Mouse (Mus musculus) R1 (cell line): Measurements from ENCODE around the gene Pi16.

Source experiments
- DNase-seq: peaks from one replicate; pipeline ENCODE4 v3.0.0-alpha.2; 2018; ENCODE audit warnings: low read depth, low spot score

Pi16 gene

GRCm38 (mm10) chr17:29330221-29330620, 12.7 kb downstream of the Pi16 start:
- no peak for DNase-seq

DNA sequence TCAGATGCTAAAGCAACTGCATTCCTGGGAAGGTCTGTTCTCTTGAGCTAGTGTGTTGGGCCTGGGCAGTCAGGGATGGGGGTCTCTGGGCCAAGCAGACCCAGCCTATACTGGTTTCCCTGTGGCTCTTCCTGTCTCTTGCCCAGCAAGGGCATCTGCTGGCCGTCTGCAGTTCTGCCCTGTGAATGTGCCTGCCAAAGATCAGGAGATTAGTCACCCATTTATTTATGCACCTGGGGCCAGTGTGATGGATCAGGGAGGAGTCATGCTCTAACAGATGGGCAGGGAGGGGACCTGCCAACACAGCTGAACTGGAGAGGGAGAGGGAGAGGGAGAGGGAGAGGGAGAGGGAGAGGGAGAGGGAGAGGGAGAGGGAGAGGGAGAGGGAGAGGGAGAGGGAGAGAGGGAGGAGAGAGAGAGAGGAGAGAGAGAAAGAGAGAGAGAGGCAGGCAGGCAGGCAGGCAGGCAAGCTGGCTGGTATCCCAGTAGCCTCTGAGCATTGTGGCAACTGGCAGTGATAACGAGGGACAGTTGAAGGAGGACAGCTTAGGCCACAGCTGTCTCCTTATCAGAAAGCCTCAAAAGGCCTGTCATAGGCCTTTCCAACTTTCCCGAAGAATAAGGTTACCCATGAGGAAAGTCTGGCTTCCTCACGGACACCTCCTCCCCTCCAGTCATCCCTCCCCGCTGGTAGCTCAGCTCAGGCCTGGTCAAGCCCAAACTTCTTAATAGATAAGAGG, 13.4 kb downstream of the Pi16 start:
- no peak for DNase-seq

DNA sequence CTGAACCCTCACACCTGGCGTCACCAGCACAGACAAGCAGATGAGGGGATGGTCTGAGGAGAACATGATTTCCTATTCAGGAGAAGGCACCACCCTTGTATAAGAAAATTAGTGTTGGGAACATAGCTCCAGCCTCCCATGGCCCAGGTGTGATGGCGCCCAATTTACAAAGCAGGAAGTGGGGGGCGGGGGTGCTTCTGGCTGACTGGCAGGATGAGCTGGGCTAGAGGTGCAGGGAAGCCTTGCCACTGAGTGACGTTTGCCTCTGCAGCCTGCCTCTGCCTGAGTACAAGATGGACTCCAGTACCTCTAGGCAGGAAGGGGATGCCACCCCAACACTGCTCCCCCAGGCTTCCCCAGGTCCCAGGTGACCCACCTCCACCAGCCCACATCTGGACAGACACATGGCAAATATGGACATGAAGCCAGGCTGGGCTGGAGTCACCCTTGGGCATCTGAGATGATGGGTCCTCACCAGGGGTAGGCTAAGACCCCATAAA, 14.8 kb downstream of the Pi16 start:
- no peak for DNase-seq

DNA sequence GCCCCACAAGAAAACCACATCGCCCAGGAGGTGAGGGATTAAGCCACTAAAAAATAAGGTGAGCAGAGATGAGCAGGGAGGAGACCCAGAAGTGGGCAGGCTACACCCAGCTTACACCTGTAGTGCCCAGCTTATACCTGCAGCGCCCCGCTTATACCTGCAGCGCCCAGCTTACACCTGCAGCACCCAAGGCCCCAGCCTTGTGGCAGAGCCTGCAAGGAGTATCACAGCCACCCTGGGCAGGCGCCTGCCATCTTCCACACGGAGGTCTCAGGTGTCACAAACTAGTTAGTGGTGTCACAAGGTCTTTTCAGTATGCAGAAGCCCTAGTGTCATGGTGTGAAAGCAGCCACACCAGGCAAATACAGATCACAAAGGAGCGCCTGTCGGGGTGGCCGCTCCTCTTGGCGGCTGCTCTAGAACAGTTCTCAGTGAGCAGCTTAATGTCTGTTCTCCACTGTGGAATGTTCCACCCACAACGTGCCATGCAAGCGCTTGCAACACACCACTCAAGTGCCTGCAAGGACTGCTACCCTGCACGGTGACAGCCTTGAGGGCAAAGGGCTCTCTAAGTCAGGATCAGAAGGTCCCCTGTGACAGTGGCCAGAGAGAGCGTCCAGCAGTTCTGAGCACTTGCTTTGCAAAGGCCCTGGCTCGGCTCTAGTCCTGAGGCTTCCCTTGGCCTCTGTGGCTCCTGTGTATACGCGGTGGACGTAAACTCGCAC, 18.9 kb downstream of the Pi16 start:
- DNase-seq, result no peak

GRCm38 (mm10) chr17:29337979-29338823, 20.7 kb downstream of the Pi16 start:
- no peak for DNase-seq

GRCm38 (mm10) chr17:29339170-29339768, 21.8 kb downstream of the Pi16 start:
- DNase-seq, result no peak

GRCm38 (mm10) chr17:29340406-29341261, 23.2 kb downstream of the Pi16 start:
- DNase-seq, result no peak

DNA sequence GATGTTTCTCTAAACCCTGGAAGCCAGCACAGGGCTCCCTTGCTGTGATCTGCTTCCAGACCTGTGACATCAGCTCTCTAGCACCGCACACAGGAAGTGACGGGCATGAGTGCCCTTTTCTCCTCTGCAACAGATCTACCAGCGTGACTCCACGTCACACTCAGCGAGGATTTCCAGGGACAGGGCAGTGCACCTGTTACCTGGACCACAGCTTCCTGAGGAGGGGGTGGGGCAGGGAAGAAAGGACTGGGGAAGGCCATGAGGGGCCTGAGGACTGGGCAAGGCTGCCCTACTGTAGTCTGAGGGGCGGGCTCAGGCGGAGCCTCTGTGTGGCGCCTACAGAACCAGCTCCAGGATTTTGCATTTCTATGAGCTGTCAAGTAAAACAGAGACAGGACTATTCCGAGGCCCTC, 24.1 kb downstream of the Pi16 start:
- peak; percentile 71 for DNase-seq

- DNase-seq, result no peak
These were observed 24.8 kb downstream of the Pi16 start for GRCm38 (mm10) chr17:29342010-29342910.

DNA sequence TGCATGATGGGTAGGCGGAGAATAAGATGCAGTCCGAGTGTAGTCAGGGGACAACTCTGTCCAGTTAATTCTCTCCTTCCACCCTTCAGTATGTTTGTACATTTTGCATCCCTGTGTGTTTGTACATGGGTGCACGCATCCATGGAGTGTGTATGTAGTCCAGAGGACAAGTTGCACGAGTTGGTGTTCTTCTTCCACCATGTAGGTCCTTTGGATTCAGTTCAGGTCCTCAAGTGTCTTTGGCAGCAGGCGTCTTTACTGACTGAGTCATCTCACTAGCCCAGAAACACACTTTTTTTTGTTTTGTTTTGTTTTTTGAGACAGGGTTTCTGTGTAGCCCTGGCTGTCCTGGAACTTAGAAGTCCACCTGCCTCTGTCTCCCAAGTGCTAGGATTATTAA, 25.8 kb downstream of the Pi16 start:
- DNase-seq, result no peak

DNA sequence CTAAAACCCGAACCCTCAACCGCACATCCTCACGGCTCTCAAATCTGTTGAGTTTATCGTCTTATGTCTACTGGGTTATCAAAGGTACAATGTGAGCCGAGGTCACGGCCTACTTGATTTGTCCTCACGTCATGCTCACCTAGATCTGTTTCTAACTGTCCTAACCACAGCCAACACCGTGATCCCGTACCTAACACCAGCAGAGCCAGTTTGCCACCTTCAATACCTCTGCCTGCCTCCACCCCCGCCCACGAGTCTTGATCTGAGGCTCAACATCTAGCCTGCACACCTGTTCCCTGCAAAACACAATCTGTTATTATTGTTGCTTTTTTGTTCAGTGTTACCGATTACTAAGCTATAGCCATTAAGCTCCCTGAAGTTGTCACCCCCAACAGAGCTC, 27.8 kb downstream of the Pi16 start:
- DNase-seq, result no peak

GRCm38 (mm10) chr17:29346496-29347125, 29.1 kb downstream of the Pi16 start:
- DNase-seq, result peak; percentile 46

DNA sequence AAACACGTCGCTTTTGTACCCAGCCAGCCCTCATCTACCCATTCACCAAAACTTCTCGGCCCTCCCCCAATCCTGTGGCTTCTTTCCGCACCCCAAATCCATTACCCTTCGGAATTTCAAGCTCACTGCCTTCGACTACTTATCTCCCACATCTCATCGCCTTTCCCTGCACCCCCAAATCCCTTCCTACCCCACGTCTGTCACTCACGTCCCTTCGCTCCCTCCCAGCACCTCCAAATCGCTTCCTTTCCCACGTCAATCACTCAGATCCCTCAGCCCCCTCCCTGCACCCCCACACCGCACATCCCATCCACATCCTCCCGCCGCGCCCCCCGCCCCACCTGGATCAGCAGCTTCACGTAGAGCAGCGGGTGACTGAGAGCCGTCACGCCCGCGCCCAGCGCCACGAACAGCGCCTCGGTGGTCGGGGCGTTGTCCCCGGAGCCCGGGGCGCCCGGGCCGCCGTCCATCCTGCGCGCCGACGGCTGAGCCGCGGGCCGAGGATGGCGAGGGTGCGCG, 29.7 kb downstream of the Pi16 start:
- DNase-seq, result peak; percentile 43

- DNase-seq, result peak; percentile 98
These were observed 30.3 kb downstream of the Pi16 start, which contains the start of gene Mtch1 for GRCm38 (mm10) chr17:29347645-29348256. Mtch1 (minus strand) TSS chr17:29347934.

GRCm38 (mm10) chr17:29348996-29349395, 31.5 kb downstream of the Pi16 start:
- DNase-seq, result no peak

GRCm38 (mm10) chr17:29351056-29351455, 33.6 kb downstream of the Pi16 start:
- peak; percentile 94 for DNase-seq

DNA sequence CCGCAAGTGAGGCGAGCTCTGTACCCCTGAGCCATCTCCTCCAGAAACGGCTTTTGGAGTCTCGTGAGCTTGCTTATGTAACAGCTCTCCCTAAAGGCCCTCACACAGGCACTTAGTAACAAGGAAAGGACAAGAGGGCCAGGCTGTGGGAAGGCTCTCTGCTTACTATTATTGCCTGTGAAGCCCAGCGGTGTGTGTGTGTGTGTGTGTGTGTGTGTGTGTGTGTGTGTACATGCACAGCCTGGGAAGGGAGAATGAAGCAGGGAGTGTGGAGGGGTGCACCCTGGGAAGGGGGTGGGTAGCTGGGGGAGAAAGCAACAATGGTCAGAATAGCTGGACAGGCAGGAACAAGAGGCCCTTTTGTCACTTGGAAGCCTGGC, 38.0 kb downstream of the Pi16 start:
- DNase-seq, result no peak

DNA sequence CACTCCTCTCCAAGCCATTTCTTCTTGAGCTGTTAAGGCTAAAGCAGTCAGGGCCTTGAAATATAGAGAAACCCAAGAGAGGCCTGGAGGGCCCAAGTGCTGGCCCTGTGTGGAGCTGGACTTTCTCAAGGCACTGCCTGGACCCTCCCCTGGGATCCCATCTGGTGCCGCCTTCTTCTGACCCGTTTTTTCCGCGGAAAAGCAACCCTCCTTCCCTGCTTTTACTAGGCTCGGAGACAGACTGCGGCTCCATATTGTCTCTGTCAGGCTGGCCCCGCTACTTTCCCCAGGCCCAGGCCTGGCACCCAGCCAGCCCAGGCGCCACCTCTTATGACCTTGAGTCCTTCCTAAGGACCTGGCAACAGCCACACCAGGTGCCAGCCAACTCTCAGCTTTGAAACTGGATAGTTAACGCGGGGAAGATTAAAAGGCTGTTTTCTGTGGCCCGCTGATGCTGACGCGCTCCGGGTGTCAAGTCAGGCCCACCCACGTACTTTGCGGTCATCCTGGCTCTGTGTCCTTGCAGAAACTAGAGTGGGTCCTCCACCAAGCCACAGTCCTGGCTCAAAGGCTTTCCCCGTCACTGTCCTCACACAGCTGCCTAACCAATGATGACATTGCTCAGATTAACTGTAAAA, 38.5 kb downstream of the Pi16 start:
- no peak for DNase-seq
